Mouse (Mus musculus) intestine, embryonic 15.5 days (tissue): ENCODE results near the gene Csad. TPM values are rescaled to one million over a fixed set of nuclear protein-coding genes. Genes with fewer than 3 reads are reported as not detected.

Experiments
- ATAC-seq: fragments of 200-750 bp; cut with Nextera tagmentation; 2 replicates; pipeline ENCODE4 v1.8.0; 2017; ENCODE audit warnings: moderate TSS enrichment, moderate library complexity
- H3K27ac ChIP-seq: fragments of 300-500 bp; sonication (generic); 2 replicates; pipeline ENCODE4 v1.5.1; 2015; ENCODE audit warnings: mild to moderate bottlenecking, inconsistent platforms
- H3K27me3 ChIP-seq: fragments of 300-500 bp; sonication (generic); replicated peaks from 2 replicates; pipeline ENCODE4 v1.6.1; 2015; ENCODE audit warnings: inconsistent platforms
- H3K36me3 ChIP-seq: fragments of 300-500 bp; sonication (generic); 2 replicates; pipeline ENCODE4 v1.6.1; 2015; ENCODE audit warnings: inconsistent platforms
- H3K4me1 ChIP-seq: fragments of 300-500 bp; sonication (generic); replicated peaks from 2 replicates; pipeline ENCODE4 v1.6.1; 2015; ENCODE audit warnings: inconsistent platforms
- H3K4me2 ChIP-seq: fragments of 300-500 bp; sonication (generic); replicated peaks from 2 replicates; pipeline ENCODE4 v1.6.1; 2015; ENCODE audit warnings: mild to moderate bottlenecking, inconsistent platforms
- H3K4me3 ChIP-seq: fragments of 300-500 bp; sonication (generic); replicated peaks from 2 replicates; pipeline ENCODE4 v1.5.1; 2015; ENCODE audit warnings: inconsistent platforms
- H3K9ac ChIP-seq: fragments of 300-500 bp; sonication (generic); 2 replicates; pipeline ENCODE4 v1.6.1; 2015; ENCODE audit warnings: inconsistent platforms
- H3K9me3 ChIP-seq: fragments of 300-500 bp; sonication (generic); 2 replicates; pipeline ENCODE4 v1.6.1; 2016; ENCODE audit warnings: inconsistent platforms
- WGBS: fragments of 180-500 bp; shearing (Covaris S2); methylation state at CpG from one replicate; pipeline ENCODE4 v1.1.7; 2015; 5-methylcytosine and 5-hydroxymethylcytosine counted together
- polyA plus RNA-seq: library from polyadenylated mRNA; unstranded; fragments of >200 nt; fragmentation: Nextera tagmentation; extraction: Ambion mirVana; gene quantifications from 2 replicates; pipeline ENCODE4 v1.2.1, GENCODE M21; 2015

Gene Csad
- polyA plus RNA-seq, 1 experiment from 2014 or later: 45.8 TPM

- ATAC-seq: no peak
Observed at GRCm38 (mm10) chr15:102146882-102147281, 57.6 kb downstream of the Csad start.

GRCm38 (mm10) chr15:102146089-102146488 is 58.4 kb downstream of the Csad start:
- no peak overlapping the region for H3K4me2 ChIP-seq
- H3K27ac ChIP-seq: no peak overlapping the region
- no peak overlapping the region for H3K4me3 ChIP-seq
- peaks cover 24% of the 10 kb centered on the region for H3K27me3 ChIP-seq
- ATAC-seq: no peak
- H3K9me3 ChIP-seq: no peaks in the 10 kb centered on the region
- peaks cover 36% of the 10 kb centered on the region for H3K4me1 ChIP-seq
- H3K36me3 ChIP-seq: no peaks in the 10 kb centered on the region
- no peak overlapping the region for H3K9ac ChIP-seq
- 84% methylated on average over 5 of the region's 5 CpGs for WGBS

More at GRCm38 (mm10) chr15:102146882-102147281, 57.6 kb downstream of the Csad start:
- peaks cover 36% of the 10 kb centered on the region for H3K4me1 ChIP-seq
- 7% methylated on average over 1 of the region's 1 CpGs for WGBS
- peaks cover 24% of the 10 kb centered on the region for H3K27me3 ChIP-seq
- H3K9me3 ChIP-seq: no peaks in the 10 kb centered on the region
- H3K9ac ChIP-seq: no peak overlapping the region
- H3K4me2 ChIP-seq: no peak overlapping the region
- no peak overlapping the region for H3K4me3 ChIP-seq
- H3K36me3 ChIP-seq: no peaks in the 10 kb centered on the region
- no peak overlapping the region for H3K27ac ChIP-seq

GRCm38 (mm10) chr15:102145330-102145729 is 59.2 kb downstream of the Csad start:
- no peak overlapping the region for H3K4me2 ChIP-seq
- peaks cover 29% of the 10 kb centered on the region for H3K4me1 ChIP-seq
- H3K4me3 ChIP-seq: 0 out of 2 replicates have a peak overlapping the region, but pooled peaks have one; percentile 10
- H3K36me3 ChIP-seq: no peaks in the 10 kb centered on the region
- H3K27ac ChIP-seq: no peak overlapping the region
- no peaks in the 10 kb centered on the region for H3K9me3 ChIP-seq
- no peak overlapping the region for H3K9ac ChIP-seq
- 84% methylated on average over 10 of the region's 10 CpGs for WGBS
- peaks cover 24% of the 10 kb centered on the region for H3K27me3 ChIP-seq
- no peak for ATAC-seq

DNA sequence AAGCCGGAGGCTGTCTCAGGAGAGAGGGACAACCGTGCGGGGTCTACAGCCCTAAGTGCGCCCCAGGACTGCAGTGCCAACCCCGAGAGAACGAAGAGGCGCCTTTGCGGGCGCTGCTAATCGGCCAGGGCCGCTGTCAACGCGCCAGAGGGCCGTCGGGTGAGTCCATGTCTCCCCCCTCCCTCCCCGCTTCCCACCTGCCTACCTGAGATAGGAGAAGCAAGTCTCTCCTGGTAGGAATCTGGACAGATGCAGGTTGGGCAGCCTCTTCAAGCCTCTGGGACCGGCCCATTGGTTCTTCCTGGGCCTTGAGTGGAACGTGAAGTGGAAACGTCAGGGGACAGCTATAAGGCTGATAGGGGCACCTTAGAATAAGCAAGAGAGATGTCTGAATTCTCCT is 59.8 kb downstream of the Csad start:
- peak overlapping the region; percentile 29; the same call in 1 of the 2 replicates for H3K9ac ChIP-seq

DNA sequence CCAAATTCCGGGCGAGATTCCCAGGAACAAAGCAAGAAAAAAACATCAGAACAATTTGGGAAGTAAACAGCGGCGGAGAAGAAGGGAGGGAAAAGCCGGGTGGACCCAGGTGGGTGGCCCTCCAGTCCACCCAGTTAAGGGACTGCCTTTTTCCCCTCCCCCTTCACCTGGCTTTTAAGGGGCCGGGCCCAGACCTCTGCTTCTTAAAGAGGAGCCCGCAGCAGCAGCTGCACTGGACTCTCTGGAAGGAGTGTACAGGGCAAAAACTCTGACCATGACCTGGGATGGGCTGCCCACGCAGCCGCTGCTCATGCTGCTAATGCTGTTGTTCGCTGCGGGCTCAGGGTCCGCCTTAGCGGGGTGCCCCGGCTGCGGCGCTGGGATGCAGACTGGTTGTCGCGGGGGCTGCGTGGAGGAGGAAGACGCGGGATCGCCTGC is 60.2 kb downstream of the Csad start, which contains the start of gene Igfbp6:
TSS of gene Igfbp6 (plus strand) at position 89 of the 438 bp plus-strand sequence.
- Histone ChIP-seq H3K4me3 (peak within 1 kb of the TSS; percentile 10), H3K4me2 (peak within 1 kb of the TSS; percentile 50), H3K4me1 (peaks cover 22% of the 10 kb centered on the region), H3K27ac (no peak within 1 kb of the TSS), H3K36me3 (no peaks in the 10 kb centered on the region), H3K27me3 (peaks cover 24% of the 10 kb centered on the region), H3K9ac (peak within 1 kb of the TSS; percentile 29; the same call in 1 of the 2 replicates), H3K9me3 (no peaks in the 10 kb centered on the region)
- WGBS: 22% methylated on average over 22 of the region's 22 CpGs
- no peak for ATAC-seq

More for the DNA sequence above, 59.8 kb downstream of the Csad start:
- Histone ChIP-seq H3K36me3 (no peaks in the 10 kb centered on the region), H3K4me1 (peaks cover 24% of the 10 kb centered on the region), H3K9me3 (no peaks in the 10 kb centered on the region), H3K4me2 (peak overlapping the region; percentile 50), H3K27ac (no peak overlapping the region), H3K27me3 (peaks cover 24% of the 10 kb centered on the region), H3K4me3 (peak overlapping the region; percentile 10)
- ATAC-seq: no peak
- 18% methylated on average over 19 of the region's 19 CpGs for WGBS

GRCm38 (mm10) chr15:102142914-102143912 is 61.3 kb downstream of the Csad start:
- Histone ChIP-seq H3K9ac (0 out of 2 replicates have a peak overlapping the region, but pooled peaks have one; percentile 15), H3K4me2 (no peak overlapping the region), H3K27me3 (peaks cover 24% of the 10 kb centered on the region), H3K36me3 (no peaks in the 10 kb centered on the region), H3K9me3 (no peaks in the 10 kb centered on the region), H3K4me3 (no peak overlapping the region), H3K27ac (no peak overlapping the region), H3K4me1 (peaks cover 17% of the 10 kb centered on the region)
- ATAC-seq: no peak
- WGBS: 52% methylated on average over 23 of the region's 23 CpGs

DNA sequence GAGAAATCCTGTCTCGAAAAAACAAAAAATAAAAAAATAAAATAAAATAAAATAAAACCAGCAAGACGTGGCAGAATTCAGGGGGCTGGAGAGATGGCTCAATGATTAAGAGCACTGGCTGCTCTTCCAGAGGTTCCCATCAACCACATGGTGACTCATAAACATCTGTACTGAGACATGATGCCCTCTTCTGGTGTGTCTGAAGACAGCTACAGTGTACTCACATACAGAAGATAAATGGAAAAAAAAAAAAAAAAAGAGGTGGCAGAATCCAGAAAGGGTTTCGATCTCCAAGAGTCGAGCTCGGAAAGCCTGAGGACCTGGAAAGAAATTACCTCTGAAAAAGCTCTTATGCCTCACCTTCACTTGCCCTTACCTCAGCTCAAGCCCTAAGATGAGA is 63.4 kb downstream of the Csad start:
- Histone ChIP-seq H3K27me3 (peaks cover 24% of the 10 kb centered on the region), H3K9ac (no peak overlapping the region), H3K4me3 (no peak overlapping the region), H3K36me3 (no peaks in the 10 kb centered on the region), H3K4me1 (peaks cover 18% of the 10 kb centered on the region), H3K9me3 (no peaks in the 10 kb centered on the region), H3K4me2 (no peak overlapping the region), H3K27ac (no peak overlapping the region)
- 88% methylated on average over 5 of the region's 5 CpGs for WGBS
- no peak for ATAC-seq

DNA sequence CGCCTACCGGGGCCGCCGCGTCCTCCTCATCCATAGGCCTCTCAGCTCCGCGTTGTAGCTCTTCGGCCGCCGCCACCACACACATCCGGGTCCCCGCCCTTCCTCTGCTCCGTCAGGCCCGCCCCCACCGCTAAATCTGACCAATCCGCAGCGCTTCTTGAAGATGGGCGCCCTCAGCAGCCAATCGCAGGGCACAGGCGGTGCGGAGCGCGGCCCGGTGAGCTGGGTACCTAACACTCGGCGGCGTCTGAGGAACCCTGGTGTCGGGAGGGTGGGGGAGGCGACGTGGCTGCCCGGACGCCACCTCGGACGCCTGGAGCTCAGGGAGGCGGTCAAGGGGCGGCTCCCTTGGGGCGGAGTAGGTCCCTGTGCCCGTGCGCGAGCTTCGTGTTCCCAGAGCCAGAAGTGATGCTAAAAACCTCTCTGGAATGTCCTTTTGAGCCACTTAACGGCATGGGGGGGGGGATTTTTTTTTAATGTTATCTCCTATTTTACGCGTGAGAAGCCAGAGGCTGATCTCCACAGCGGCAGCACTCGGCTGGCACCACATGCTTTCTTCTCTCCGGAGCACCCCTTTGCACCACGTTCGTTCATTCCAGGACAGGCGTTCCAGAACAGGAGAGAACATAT is 68.3 kb downstream of the Csad start, which contains the start of gene Spryd3:
TSS of gene Spryd3 (minus strand) at position 106 of the 630 bp plus-strand sequence.
- peak; percentile 100 for ATAC-seq
- H3K4me1 ChIP-seq: 0 out of 2 replicates have a peak, but pooled peaks cover 8% of the 10 kb centered on the region
- no peaks in the 10 kb centered on the region for H3K27me3 ChIP-seq
- H3K9me3 ChIP-seq: no peaks in the 10 kb centered on the region
- H3K9ac ChIP-seq: peak within 1 kb of the TSS; percentile 79
- peak within 1 kb of the TSS; percentile 80 for H3K27ac ChIP-seq
- peak within 1 kb of the TSS; percentile 85 for H3K4me2 ChIP-seq
- WGBS: under 1% methylated on average over 50 of the region's 50 CpGs
- 0 out of 2 replicates have a peak, but pooled peaks cover 5% of the 10 kb centered on the region for H3K36me3 ChIP-seq
- peak within 1 kb of the TSS; percentile 85 for H3K4me3 ChIP-seq

DNA sequence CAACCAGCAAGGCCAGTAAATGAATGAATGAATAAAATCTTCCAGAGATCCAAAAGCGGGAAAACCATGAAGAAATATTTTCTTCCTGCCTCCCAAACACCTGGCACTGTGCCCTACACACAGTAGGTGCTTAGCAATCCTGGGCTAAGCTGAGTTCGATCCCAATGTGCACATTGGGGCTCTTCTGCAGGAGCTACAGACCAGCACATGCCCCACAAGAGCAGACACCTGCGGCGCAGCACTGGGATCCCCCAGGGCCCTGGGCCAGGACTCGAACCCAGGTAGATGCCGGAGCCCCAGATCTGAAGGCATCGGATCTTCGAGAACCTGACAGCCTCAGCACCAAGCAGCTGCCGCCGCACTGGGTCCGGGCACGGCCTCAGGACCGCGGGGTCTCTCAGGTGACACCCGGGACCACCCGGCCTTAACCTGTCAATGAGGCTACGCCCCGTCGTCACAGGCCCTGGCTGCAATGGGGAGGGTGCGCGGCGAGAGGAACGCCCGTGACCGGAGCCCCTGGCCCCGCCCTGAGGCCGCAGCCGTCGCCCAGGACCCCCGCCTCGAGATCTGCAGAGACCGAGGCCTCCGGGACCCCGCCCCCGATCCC is 68.9 kb downstream of the Csad start:
- Histone ChIP-seq H3K27ac (peak overlapping the region; percentile 80), H3K4me1 (0 out of 2 replicates have a peak, but pooled peaks cover 8% of the 10 kb centered on the region), H3K36me3 (0 out of 2 replicates have a peak, but pooled peaks cover 5% of the 10 kb centered on the region), H3K4me2 (peak overlapping the region; percentile 82), H3K27me3 (no peaks in the 10 kb centered on the region), H3K9ac (peak overlapping the region; percentile 79), H3K4me3 (peak overlapping the region; percentile 85), H3K9me3 (no peaks in the 10 kb centered on the region)
- WGBS: 2% methylated on average over 35 of the region's 35 CpGs
- ATAC-seq: no peak

DNA sequence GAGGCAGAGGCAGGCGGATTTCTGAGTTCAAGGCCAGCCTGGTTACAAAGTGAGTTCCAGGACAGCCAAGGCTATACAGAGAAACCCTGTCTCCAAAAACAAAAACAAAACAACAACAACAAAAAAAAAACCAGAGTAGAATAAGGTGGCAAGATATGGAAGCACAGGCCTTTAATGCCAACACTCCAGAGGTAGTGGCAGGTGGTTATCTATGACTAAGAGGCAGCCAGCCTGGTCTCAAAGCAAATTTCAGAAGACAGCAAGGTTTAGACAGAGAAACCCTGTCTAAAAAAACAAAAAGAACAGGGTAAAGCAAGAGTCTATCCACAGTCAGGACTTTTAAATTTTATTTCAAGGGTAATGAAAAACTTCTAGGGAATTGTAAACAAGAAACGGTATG is 69.8 kb downstream of the Csad start:
- Histone ChIP-seq H3K9ac (no peak overlapping the region), H3K36me3 (0 out of 2 replicates have a peak, but pooled peaks cover 14% of the 10 kb centered on the region), H3K27me3 (no peaks in the 10 kb centered on the region), H3K4me1 (0 out of 2 replicates have a peak, but pooled peaks cover 8% of the 10 kb centered on the region), H3K9me3 (no peaks in the 10 kb centered on the region), H3K4me3 (peak overlapping the region; percentile 85; the same call in 1 of the 2 replicates), H3K4me2 (peak overlapping the region; percentile 82; the same call in 1 of the 2 replicates), H3K27ac (no peak overlapping the region)
- ATAC-seq: no peak
- WGBS: 74% methylated on average over 2 of the region's 2 CpGs

- 69% methylated on average over 9 of the region's 9 CpGs for WGBS
- Histone ChIP-seq H3K27ac (no peak overlapping the region), H3K36me3 (0 out of 2 replicates have a peak, but pooled peaks cover 17% of the 10 kb centered on the region), H3K27me3 (no peaks in the 10 kb centered on the region), H3K4me1 (0 out of 2 replicates have a peak, but pooled peaks cover 8% of the 10 kb centered on the region), H3K9ac (no peak overlapping the region), H3K9me3 (no peaks in the 10 kb centered on the region), H3K4me2 (no peak overlapping the region), H3K4me3 (no peak overlapping the region)
- ATAC-seq: no peak
Observed at GRCm38 (mm10) chr15:102133314-102133713, 71.2 kb downstream of the Csad start.
